Mouse (Mus musculus) olfactory bulb, adult 2 months (tissue): ENCODE data around the gene Pik3r2.

Experiments
- CTCF ChIP-seq: fragments of 200-500 bp; IDR thresholded peaks from 2 replicates; pipeline ENCODE4 v1.5.1; 2012; ENCODE audit warnings: low read depth, mild to moderate bottlenecking, low read length, moderate library complexity; ENCODE audit not compliant: insufficient read depth
- POLR2A ChIP-seq: fragments of 200-500 bp; IDR thresholded peaks from 2 replicates; pipeline ENCODE4 v1.6.1; 2012; ENCODE audit warnings: mild to moderate bottlenecking, low read depth, low read length, moderate library complexity; ENCODE audit not compliant: insufficient read depth

- no peak for TF ChIP-seq CTCF
- no peak for TF ChIP-seq POLR2A
Measured at GRCm38 (mm10) chr8:70798281-70798680, 21.8 kb upstream of the Pik3r2 start.
